Mouse (Mus musculus) kidney, adult 2 months (tissue): ENCODE data around the gene Nanos2.

Source experiments
- CTCF ChIP-seq: fragments of 200-500 bp; conservative IDR thresholded peaks from 2 replicates; pipeline ENCODE4 v1.5.1; 2011; ENCODE audit warnings: low read depth, mild to moderate bottlenecking, control low read depth, low read length, moderate library complexity, mixed read lengths; ENCODE audit not compliant: insufficient read depth, insufficient read length
- POLR2A ChIP-seq: fragments of 200-500 bp; IDR thresholded peaks from one replicate; pipeline ENCODE4 v1.6.1; 2011; ENCODE audit warnings: low read depth, low read length, control low read depth

DNA sequence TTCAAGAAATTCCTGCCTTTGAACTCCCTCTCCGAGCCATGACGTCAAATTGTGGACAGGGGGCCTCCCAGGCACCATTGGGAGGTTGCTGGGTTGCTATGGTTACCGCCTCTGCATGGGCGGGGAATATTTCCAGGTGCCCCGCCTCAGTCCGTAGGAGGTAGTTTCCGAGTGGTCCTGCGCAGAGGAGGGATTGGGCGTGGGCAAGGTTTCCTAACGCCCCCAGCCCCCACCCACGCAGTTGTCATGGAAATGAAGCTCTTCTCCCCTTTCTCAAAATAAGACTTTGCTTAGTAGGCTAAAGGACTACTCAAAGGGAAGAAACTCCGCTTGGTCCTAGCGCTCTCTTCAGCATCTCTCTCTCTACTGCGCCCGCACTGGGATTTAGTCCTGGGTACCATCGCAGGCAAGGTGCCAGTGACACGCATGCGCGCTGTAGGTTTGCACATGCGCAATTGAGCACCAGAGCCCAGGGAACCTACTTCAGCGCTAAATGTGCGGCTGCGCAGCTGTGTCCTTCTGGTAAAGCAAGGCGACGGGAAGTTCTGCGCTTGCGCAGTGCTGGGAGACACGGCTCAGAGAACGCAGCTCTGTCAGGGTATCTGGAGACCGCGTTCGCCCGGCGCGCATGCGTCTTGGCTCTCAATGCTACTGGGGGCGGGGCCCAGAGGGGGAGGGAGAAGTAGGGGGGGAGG, 3.5 kb downstream of the Nanos2 start, which contains the start of gene Mypop:
- TF ChIP-seq CTCF: no peak
- peak; percentile 23 for TF ChIP-seq POLR2A
